Mouse (Mus musculus): Measurements from ENCODE around the gene Gm38392. TPM values are rescaled to one million over a fixed set of nuclear protein-coding genes. Genes with fewer than 3 reads are reported as not detected.
"Not testable (repeated sequence)": the region's sequence is repeated elsewhere in the genome, so short reads cannot be mapped to it uniquely, and the experiment has no call there.

Gm38392 gene
- total RNA-seq (2021): 1 to 10 TPM in 1 of 2 experiments, under 1 TPM in 1; 0.65 to 1.4 TPM
- long read RNA-seq, experiment 1: 0 reads
- long read RNA-seq, experiment 2, partial matches to known transcripts: 1 of 2 reads
- long read RNA-seq, experiment 2, other reads (novel, unspliced or antisense): 1 of 2 reads

DNA sequence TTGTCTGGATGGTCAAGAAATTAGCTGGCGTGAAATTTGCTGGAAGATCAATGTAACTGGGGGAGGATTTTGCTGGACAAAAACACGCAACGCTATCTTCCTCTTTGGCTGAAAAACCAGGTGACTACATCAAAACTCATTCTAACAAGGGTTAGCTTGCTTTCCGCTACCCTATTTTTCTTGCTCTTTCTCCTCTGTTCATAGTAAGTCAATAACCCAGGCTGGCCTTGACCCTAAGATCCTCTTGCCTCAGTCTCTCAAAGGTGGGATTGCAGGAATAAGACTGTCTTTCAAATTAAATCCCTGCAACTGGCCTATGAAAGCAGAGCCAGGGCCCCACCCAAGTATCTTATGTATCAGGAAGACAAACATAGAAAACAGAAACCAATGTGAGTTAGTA is at the start of gene Gm38392:
TSS of gene Gm38392 (minus strand) at position 101 of the 400 bp plus-strand sequence.
- no peak for DNase-seq (ENCODE audit: low spot score in 2 of 2)

DNA sequence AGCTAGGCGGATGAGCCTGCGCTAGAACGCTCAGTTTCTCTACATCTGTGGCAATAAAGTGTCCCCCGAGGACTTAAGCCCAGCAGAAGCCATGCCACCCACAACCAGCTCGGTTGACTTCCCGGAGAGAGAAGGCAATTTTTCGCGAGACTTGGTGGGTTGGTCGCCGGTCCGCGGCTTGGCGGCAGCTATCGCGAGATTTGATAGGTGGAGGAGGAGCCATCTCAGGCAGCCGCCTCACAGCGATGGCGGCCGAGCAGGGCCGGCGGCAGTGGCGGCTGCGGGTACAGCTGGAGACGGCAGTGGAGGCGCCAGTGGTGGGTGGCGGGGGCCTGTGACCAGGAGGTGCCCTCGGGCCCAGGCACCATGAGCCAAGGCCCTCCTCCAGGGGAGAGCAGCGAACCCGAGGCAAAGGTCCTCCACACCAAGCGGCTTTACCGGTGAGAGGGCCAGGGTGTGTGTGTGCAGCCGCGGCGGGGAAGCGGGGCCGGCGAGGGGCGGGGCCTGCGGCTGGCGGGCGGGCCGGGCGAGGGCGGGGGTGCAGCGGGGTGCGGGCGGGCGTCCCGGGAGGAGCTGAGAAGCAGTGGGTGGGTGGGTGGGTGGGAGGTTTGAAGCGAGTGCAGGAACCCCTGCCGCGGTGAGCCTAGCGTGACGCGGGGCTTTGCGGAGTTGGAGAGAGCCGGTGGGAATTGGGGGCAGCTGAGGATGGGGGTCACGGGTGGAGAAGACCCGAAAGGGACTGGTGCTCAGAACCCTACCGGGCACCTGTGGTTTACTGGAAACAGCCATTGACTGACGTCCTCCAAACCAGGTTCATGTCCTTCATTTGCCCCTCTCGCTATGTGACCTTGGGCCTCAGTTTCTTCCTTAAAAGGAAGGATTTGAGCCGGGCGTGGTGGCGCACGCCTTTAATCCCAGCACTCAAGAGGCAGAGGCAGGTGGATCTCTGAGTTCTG is 49.3 kb upstream of the Gm38392 start, which contains the start of the genes Tmem79 and Smg5:
TSS of gene Tmem79 (minus strand) at position 91 of the 956 bp plus-strand sequence.
TSS of gene Smg5 (plus strand) at position 203 of the 956 bp plus-strand sequence.
- peak; percentile 90 to 91 for DNase-seq (ENCODE audit: low spot score in 2 of 2)

DNA sequence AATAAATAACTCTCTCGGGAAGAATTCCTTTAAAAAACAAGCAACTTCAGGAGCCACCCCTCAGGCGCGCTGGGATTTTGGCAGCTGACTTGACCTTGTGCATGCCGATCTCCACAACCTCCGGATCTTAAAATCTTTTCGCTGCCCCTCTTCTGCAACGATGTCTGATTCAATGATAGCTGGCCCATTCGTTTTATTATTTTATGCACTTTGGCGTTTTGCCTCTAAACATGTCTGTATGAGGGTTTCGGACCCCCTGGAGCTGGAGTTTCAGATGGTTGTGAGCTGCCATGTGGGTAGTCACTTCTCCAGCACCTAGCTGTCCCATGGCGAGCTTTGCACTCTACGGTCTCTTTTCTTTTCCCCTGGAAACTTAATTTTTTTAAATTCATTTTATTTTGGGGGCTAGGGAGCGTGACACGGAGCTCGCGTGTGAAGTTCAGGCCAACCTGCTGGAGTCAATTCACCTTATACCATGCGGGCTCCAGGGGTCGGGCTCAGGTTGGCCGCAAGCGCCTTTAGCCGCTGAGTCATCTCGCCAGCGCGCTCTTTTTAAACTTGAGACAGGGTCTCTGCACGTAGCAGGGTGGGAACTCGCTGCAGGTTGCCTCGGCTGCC is 48.5 kb upstream of the Gm38392 start:
- no peak for DNase-seq (ENCODE audit: low spot score in 2 of 2)

DNA sequence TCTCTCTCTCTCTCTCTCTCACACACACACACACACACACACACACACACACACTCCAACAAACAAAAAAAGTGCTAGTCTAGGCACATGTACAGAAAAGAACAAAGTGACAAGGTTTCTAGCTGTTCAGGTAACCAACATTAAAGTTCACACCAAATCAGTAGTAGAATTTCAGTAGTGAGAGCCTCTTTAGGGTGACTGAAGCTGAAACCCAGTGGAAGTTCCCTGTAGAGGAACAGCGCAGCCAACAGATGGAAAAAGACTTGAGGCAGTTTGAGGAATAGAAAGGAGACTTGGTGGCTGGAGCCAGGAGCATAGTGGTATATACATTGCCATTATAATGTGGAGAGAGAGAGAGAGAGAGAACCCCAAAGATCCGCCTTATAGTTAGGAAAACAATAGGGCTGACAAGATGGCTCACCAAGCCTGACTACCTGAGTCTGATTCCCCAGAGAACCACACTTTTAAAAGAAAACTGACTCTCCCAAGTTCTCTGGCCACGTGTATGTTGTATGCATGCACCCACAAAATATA is 48.0 kb upstream of the Gm38392 start:
- no peak for DNase-seq (ENCODE audit: low spot score in 2 of 2)

DNA sequence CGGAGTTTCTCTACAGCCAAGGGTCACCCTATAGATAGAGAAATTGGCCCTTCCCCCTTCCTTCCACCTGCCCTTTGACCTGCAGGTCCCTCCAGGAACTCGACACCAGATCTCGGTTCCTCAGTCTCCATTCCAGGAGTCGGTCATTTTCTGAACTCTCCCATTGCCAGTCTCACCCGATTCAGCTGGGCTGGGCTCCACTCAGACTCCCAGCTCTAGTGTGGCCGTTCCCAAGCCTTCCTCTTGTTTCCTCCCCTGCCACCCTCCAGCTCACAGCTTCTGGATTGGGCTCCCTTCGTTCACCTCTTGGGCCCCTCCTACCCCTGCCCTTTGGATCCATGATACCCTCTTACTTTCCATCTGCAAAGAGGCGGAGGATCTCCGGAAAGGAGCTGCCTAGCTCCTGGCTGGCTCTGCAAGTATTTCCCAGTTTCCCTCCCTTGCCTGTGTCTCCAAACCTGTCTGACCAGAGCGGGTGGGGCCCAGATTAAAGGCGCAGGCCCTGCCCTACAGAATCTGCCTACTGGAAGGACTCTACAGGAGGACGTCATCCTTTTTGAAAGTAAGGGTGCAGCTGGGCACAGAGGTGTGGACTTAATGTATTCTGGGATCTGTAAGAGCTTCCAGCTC is 47.1 kb upstream of the Gm38392 start:
- no peak for DNase-seq (ENCODE audit: low spot score in 2 of 2)

DNA sequence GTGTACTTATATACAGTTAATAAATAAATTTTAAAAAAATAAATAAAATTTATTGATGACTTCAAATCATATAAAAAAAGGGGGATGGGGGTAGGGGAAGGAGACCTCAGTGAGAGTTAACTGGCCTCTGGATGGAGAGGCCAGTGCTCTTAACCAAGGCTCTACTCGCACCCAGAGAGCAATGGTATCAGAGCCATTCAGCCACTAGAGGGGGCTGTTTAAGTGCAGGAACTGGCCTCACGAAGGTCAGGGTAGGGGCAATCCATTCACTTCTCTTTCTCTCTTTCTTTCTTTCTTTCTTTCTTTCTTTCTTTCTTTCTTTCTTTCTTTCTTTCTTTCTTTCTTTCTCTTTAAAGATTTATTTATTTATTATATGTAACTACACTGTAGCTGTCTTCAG is 44.3 kb upstream of the Gm38392 start:
- DNase-seq (ENCODE audit: low spot score in 2 of 2): no peak

DNA sequence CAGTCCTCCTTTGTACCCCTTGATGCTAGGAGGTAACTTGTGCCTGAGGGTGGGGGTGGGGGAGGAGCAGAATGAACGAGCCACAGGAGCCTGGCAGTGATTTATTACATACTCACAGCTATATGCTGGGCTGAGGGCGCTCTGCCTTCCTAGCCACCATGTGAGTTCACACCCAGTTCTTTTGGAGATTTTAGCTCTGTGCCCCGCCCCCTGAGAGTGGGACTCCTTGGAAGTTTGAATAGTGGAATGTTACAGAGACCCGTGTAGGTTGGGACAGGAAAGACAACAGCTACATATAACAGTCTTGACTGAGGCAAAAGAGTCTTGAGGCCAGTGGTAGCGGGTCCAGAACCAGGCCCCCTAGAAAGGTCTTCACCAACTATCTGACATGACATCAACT is 41.9 kb upstream of the Gm38392 start:
- no peak for DNase-seq (ENCODE audit: low spot score in 2 of 2)

DNA sequence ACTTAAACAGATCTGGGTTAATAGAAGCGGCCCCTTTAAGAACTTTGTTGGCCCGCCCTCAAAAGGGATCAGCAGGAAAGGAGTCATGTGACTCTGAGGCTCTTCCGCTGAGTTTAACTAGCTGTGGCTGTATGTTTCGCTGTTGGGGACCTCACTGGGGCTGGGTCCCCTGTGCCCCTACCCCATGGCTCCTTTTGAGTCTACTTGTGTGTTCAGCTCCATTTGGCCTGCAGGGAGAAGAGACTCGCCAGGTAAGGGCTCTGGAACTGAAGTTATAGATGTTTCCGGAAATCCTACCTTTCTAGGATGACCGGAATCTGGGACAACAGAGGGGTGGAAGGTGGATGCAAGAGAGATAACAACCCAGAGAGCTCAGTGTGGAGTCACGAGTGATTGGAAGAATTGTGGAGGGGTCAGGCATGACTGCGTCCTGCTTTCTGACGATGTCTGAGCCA is 38.0 kb upstream of the Gm38392 start, which contains the start of gene Glmp:
TSS of gene Glmp (plus strand) at position 73 of the 455 bp plus-strand sequence.
- DNase-seq (ENCODE audit: low spot score in 2 of 2): no peak

DNA sequence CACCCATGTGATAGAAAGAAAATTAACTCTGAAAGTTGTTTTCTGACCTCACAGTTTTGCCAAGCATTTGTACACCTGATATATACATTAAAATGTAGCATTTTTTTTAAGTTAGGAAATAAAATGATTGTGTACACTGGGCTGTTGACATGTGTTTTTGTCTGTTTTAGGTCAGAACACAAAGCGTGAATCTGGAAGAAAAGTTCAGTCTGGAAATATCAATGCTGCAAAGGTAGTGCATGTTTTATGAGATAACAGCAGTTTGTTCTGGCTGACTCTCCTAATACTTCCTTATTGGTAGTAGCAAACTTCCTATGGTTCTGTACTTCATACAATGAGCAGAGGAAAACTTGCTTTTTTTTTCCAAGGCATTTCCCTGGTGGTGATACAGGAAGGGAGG is 12.2 kb upstream of the Gm38392 start:
- DNase-seq (ENCODE audit: low spot score in 2 of 2): no peak

DNA sequence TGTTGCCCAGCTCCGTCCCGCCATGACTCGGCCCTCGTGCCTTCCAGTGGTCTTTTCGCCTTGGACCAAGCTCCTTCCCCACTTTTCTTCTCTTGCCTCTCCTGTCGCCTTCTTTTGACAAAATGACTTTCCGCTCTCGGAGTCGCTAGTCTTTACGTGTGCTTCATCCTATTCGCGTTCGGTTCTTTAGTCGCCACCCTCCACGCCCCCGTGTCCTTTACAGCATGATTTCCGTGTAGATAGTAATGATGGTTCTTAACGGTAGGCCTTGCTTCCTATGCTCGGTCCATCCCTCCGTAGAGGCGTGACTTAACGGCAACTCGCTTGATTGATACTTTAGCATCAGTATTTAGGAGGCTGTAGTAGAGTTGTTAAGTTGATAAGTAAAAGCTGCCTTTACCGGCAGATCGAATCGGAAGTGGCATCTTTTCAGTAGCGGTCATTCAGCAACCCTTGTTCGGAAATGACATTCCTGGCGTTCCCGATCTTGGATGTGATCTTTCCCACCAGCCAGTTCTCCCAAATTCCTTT is 10.4 kb upstream of the Gm38392 start:
- no peak for DNase-seq (ENCODE audit: low spot score in 2 of 2)

DNA sequence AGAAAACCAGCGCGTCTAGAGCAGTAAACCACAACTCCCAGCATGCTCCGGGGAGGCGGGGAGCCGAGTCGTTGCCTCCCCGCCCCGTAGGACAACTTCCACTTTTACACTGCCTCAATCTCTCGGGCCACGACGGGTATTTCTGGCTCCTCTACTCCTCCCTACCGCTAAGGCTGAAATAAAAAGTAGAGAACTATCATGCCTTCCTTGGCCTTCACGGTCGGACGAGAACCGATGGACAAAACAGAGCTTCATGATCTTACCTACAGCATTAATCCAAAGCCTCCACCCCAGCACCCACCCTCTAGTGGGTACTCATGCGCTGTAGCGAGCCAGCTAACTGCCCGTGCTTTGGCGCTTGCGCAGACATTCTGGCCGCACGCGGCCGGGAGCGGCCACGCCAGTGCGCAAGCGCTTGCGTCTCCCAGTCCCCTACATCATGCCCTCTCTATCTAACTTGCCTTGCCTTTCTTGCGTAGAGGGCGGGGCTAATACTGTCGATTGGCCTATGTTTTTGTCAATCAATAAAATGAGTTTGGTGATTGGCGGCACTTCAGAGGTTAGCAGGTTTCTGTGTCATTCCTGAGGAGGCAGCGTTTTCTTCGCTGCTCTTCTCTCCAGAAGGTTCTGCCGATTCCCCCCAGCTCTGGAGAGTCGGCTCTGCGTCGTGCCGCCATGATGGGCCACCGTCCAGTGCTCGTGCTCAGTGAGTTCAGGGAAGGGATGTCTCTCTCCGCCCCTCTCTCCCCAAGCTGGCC is 9.7 kb upstream of the Gm38392 start, which contains the start of the genes Tsacc and Cct3:
TSS of gene Tsacc (minus strand) at position 439 of the 758 bp plus-strand sequence.
TSS of gene Cct3 (plus strand) at position 556 of the 758 bp plus-strand sequence.
- DNase-seq (ENCODE audit: low spot score in 2 of 2): peak; percentile 77 to 91

DNA sequence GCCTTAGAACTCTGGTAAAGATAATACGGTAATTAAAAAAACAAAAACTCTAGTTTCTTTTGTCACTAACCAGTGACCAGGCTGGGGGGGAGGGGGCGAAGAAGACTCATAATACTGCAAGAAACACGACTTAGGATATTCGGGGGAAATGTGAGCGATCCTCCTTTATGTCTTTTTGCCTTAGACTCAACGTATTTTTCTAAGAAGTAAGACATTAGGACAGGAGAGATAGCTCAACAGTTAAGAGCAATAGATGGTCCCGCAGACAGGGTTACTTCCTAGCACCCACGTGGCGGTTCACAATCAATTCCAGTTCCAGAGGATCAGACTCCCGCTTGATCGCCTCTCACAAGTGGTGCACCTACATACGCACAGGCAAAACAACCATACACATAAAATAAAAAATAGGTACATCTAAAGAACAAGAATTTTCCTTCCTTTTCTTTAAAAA is 9.1 kb upstream of the Gm38392 start:
- no peak for DNase-seq (ENCODE audit: low spot score in 2 of 2)

DNA sequence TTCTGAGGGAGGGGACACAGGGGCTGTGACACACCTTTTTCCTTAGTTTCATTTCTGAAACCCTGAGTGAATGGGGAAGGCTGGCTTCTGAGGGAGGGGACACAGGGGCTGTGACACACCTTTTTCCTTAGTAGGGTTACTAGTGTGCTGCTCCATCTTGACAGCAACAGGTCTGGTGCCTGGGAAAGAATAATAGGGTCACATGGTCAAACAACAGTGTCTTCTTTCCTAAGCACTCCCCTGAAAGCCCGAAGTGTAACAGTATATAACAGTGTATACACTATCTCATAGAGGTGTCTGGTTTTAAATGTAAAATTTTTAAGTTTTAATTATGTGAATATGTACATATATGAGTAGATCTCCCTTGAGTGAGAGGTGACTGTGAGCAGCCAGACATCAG is 8.3 kb upstream of the Gm38392 start:
- not testable (repeated sequence) for DNase-seq (ENCODE audit: low spot score in 2 of 2)

DNA sequence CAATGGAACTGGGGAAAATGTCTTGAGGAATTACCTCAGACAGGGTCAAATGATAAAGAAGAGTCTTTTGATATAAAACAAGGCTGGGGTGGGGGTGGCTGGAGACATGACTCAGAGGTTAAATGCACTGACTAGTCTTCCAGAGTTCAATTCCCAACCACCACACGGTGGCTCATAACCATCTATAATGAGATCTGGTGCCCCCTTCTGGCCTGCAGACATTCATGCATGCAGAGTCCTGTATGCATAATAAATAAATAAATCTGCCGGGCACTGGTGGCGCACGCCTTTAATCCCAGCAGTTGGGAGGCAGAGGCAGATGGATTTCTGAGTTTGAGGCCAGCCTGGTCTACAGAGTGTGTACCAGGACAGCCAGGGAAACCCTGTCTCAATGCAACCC is 5.0 kb upstream of the Gm38392 start:
- no peak for DNase-seq (ENCODE audit: low spot score in 2 of 2)

DNA sequence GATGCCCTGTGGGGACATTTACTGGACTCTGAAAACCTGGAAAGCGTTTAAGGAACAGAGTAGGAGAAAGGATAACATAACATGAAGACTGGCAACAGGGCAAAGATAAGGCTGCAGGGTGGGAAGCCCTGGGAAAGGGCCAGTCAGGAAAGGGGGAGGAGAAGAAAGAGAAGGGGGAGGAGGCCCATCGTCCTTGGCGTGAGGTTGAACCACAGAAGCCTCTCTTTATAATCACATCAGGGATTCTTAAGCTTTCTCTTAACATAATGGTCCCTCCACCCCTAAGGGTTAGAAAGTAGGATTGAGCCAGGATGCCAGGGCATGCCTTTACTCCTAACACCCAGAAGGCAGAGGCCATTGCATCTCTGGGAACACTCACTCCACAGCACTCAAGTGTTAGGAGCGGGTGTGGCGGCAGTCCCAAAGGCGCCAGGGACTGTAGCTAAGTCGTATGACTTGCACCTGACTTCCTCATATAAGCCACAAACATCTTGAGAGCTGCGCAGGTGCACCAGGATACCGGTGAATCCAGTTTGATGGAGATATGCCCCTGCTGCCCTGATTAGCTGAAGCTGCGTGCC is 1.2 kb upstream of the Gm38392 start:
- DNase-seq (ENCODE audit: low spot score in 2 of 2): not testable (repeated sequence)

DNA sequence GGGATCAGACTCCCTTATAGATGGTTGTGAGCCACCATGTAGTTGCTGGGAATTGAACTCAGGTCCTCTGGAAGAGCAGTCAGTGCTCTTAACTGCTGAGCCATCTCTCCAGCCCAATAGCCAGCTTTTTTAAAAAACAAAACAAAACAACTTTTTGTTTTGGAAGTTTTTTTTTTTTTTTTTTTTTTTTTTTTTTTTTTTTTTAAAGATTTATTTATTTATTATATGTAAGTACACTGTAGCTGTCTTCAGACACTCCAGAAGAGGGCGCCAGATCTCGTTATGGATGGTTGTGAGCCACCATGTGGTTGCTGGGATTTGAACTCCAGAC is 1.5 kb downstream of the Gm38392 start:
- DNase-seq (ENCODE audit: low spot score in 2 of 2): not testable (repeated sequence)

DNA sequence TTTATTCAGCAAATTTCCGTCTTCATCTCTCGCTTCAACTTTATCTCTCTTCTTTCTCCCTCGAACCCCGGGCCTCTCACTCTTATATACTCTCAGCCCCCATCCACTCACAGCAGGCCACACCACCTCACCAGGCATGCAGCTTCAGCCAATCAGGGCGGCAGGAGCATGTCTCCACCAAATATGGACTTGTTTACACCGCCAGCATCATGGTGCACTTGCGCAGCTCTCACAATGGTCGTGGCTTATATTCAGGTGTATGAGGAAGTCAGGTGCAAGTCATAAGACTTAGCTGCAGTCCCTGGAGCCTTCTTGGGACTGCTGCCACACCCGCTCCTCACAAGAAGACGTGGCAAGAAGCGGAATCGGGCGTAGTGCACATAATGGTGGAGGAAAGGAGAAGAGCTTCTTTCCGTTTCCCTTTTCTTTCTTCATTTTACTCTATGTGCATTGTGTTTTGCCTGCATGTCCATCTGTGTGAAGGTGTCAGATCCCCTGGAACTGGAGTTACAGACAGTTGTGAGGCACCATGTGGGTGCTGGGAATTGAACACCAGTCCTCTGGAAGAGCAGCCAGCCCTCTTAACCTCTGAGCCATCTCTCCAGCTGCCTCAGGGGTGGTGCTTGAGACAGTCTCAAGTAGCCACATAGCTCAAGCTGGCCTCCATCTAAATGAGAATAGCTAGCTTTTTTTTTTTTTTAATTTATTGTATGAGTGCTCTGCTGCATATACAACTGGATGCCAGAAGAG is 2.0 kb downstream of the Gm38392 start:
- DNase-seq (ENCODE audit: low spot score in 2 of 2): not testable (repeated sequence)

DNA sequence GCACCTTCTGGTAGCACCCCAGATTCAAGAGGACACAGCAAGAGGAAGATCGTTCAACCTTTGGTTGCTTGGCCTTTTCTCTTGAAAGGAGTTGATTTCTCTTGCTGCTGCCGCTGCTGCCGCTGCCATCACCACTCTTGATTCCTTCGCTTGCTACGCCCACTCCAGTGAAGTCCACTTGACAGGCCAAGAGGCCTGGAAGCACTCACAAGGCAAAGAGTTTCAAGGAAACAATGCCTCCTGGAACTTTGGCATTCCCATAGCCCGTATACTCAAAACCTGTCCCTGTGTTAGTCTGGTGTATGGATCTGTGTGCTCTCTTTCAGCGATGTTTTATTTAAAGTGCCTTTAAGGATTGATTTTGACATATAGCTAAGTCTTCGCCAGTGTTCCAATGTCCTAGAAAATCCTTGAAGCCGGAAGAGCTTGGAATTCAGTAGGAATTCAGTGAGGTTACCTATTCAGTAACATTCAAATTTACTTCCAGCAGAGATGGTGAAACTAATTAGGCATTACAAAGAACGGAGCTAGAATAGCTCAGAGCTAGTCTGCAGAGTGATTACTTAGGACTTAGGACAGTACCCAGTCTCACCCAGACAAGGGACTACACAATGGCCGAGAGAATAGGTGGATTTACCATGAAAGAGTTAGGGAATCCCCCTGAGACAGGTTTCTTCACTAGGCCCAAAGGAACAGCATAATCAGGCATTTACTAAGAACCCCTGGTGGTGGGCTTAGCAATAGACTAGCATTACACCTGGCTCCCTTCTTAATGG is 5.7 kb downstream of the Gm38392 start:
- not testable (repeated sequence) for DNase-seq (ENCODE audit: low spot score in 2 of 2)
